In genomic region chr15:97663750-97664406, GRCm38 (mm10) we compare ENCODE assay signal across 8 mouse cellular contexts. TPM values are rescaled to one million over a fixed set of nuclear protein-coding genes. Genes with fewer than 3 reads are reported as not detected.
A peak's percentile ranks its signal among the peaks of the same experiment; 100 is the strongest.
DNase-seq lines count a peak whose midpoint lies in the region; ATAC-seq and TF ChIP-seq lines count a peak whose summit lies in the region.

No protein-coding gene starts in this region.

- H3K9ac ChIP-seq in forebrain, postnatal 0 days: peak overlapping the region; percentile 60
- peak overlapping the region; percentile 63 for H3K9ac ChIP-seq in lung, embryonic 16.5 days (ENCODE audit: low read length)

- no peak for TF ChIP-seq POLR2A in cerebellum, adult 2 months (IDR thresholded peaks at IDR 0.05; ENCODE audit: borderline replicate concordance, insufficient read depth, low read length)

- under 1% methylated on average over 19 of the region's 19 CpGs for WGBS in cerebellum, adult 2 months
- WGBS in forebrain, postnatal 0 days: 5% methylated on average over 19 of the region's 19 CpGs
- WGBS in hindbrain, embryonic 10.5 days: 12% methylated on average over 19 of the region's 19 CpGs
- WGBS in lung, embryonic 16.5 days: 5% methylated on average over 19 of the region's 19 CpGs

- peak; percentile 80 for DNase-seq in MN1 (ENCODE audit: low spot score)
- peak; percentile 70 to 76 for DNase-seq in cerebellum, adult 2 months
- peak; percentile 92 for DNase-seq in forebrain, postnatal 0 days
- DNase-seq in hindbrain, embryonic 10.5 days (ENCODE audit: low spot score): peak; percentile 78
- peak; percentile 54 for DNase-seq in layer of hippocampus, adult 9-10 months (ENCODE audit: low spot score)
- peak; percentile 35 for DNase-seq in ovary, postnatal 10 days (ENCODE audit: low spot score)
- peak; percentile 86 for DNase-seq in thymus, postnatal 0 days (ENCODE audit: low spot score)

- H3K4me2 ChIP-seq in forebrain, postnatal 0 days (ENCODE audit: low read depth): peak overlapping the region; percentile 66
- H3K4me2 ChIP-seq in lung, embryonic 16.5 days (ENCODE audit: low read depth, low read length): peak overlapping the region; percentile 96

- TF ChIP-seq CTCF in cerebellum, adult 2 months (IDR thresholded peaks at IDR 0.05; ENCODE audit: borderline replicate concordance, insufficient read depth, low read depth, low read length): peak; percentile 82
- TF ChIP-seq CTCF in forebrain, postnatal 0 days (IDR thresholded peaks at IDR 0.05; ENCODE audit: low read depth): peak; percentile 87

- H3K27me3 ChIP-seq in cerebellum, adult 2 months (ENCODE audit: control insufficient read depth, insufficient read depth, low read length): no peaks in the 10 kb centered on the region
- no peaks in the 10 kb centered on the region for H3K27me3 ChIP-seq in forebrain, postnatal 0 days (ENCODE audit: insufficient read depth, low read length)
- 0 out of 2 replicates have a peak, but pooled peaks cover 4% of the 10 kb centered on the region for H3K27me3 ChIP-seq in hindbrain, embryonic 10.5 days (ENCODE audit: insufficient read depth, poor library complexity, severe bottlenecking)
- H3K27me3 ChIP-seq in lung, embryonic 16.5 days (ENCODE audit: control insufficient read depth, insufficient read depth, low read depth, low read length): no peaks in the 10 kb centered on the region

- peak overlapping the region; percentile 70 for H3K4me3 ChIP-seq in cerebellum, adult 2 months (replicated peaks; ENCODE audit: insufficient read depth, low read depth, low read length)
- peak overlapping the region; percentile 39 for H3K4me3 ChIP-seq in forebrain, postnatal 0 days (ENCODE audit: low read depth, low read length)
- peak overlapping the region; percentile 52 for H3K4me3 ChIP-seq in hindbrain, embryonic 10.5 days
- peak overlapping the region; percentile 54 for H3K4me3 ChIP-seq in lung, embryonic 16.5 days (ENCODE audit: low read length)

- H3K9me3 ChIP-seq in forebrain, postnatal 0 days (ENCODE audit: low read length): no peaks in the 10 kb centered on the region
- H3K9me3 ChIP-seq in hindbrain, embryonic 10.5 days: no peaks in the 10 kb centered on the region
- H3K9me3 ChIP-seq in lung, embryonic 16.5 days (ENCODE audit: control insufficient read depth, low read length): no peaks in the 10 kb centered on the region

- peak overlapping the region; percentile 16 for H3K27ac ChIP-seq in cerebellum, adult 2 months (ENCODE audit: insufficient read depth, low read length)
- peak overlapping the region; percentile 88 for H3K27ac ChIP-seq in forebrain, postnatal 0 days (ENCODE audit: low read depth, low read length)
- peak overlapping the region; percentile 77 for H3K27ac ChIP-seq in hindbrain, embryonic 10.5 days
- no peak overlapping the region for H3K27ac ChIP-seq in lung, embryonic 16.5 days (ENCODE audit: low read length)

- peak; percentile 87 for ATAC-seq in forebrain, postnatal 0 days
- peak; percentile 65 for ATAC-seq in lung, embryonic 16.5 days (ENCODE audit: low read depth)

- H3K4me1 ChIP-seq in cerebellum, adult 2 months (ENCODE audit: control insufficient read depth, insufficient read depth, low read length): no peaks in the 10 kb centered on the region
- H3K4me1 ChIP-seq in forebrain, postnatal 0 days (ENCODE audit: insufficient read depth): 0 out of 2 replicates have a peak, but pooled peaks cover 4% of the 10 kb centered on the region
- H3K4me1 ChIP-seq in hindbrain, embryonic 10.5 days (replicated peaks): peaks cover 10% of the 10 kb centered on the region
- 0 out of 2 replicates have a peak, but pooled peaks cover 2% of the 10 kb centered on the region for H3K4me1 ChIP-seq in lung, embryonic 16.5 days (replicated peaks; ENCODE audit: control insufficient read depth, insufficient read depth, low read length)

- no peaks in the 10 kb centered on the region for H3K36me3 ChIP-seq in forebrain, postnatal 0 days (ENCODE audit: insufficient read depth)
- H3K36me3 ChIP-seq in hindbrain, embryonic 10.5 days: no peaks in the 10 kb centered on the region
- H3K36me3 ChIP-seq in lung, embryonic 16.5 days (ENCODE audit: control insufficient read depth, insufficient read depth, low read length): no peaks in the 10 kb centered on the region

RNA-seq across cellular contexts. Expression of gene Rpap3, which starts 41.7 kb away (rescaled TPM):
- 25.3 and 26.0 TPM in 2 replicates for polyA plus RNA-seq in cerebellum, adult 2 months (2012; rRNA removed)
- total RNA-seq in forebrain, postnatal 0 days (2014; rRNA removed): 39.6 and 45.5 TPM in 2 replicates
- 45.6 and 47.7 TPM in 2 replicates for polyA plus RNA-seq in forebrain, postnatal 0 days (2015; fragmentation: Nextera tagmentation; extraction: Ambion mirVana)
- 29.7 and 33.5 TPM in 2 replicates for polyA plus RNA-seq in hindbrain, embryonic 10.5 days (2016; fragmentation: Nextera tagmentation; extraction: Ambion mirVana)
- 20.5 and 25.2 TPM in 2 replicates for polyA plus RNA-seq in lung, embryonic 16.5 days (2015; fragmentation: Nextera tagmentation; extraction: Ambion mirVana)
- 31.1 and 31.7 TPM in 2 replicates for polyA plus RNA-seq in thymus, postnatal 0 days (2015; fragmentation: Nextera tagmentation; extraction: Ambion mirVana)

Comparison
In these comparisons a context has a peak if more than half of its experiments do, and no peak if none do; other contexts are left out.
1. DNase-seq: peak in every context shown above with its lines; median percentile 92 in forebrain, postnatal 0 days; 86 in thymus, postnatal 0 days; 80 in MN1; 78 in hindbrain, embryonic 10.5 days; 73 in cerebellum, adult 2 months; 54 in layer of hippocampus, adult 9-10 months; 35 in ovary, postnatal 10 days.